Mouse (Mus musculus) megakaryocyte, embryonic 14.5 days (primary cell): Measurements from ENCODE around the gene Rab31.

Source experiments
- FLI1 ChIP-seq: IDR thresholded peaks from 2 replicates; pipeline ENCODE4 v1.6.1; 2012; ENCODE audit warnings: low read length, inconsistent platforms, mixed read lengths
- GATA1 ChIP-seq: IDR thresholded peaks from 3 replicates; pipeline ENCODE4 v1.6.1; 2012; ENCODE audit warnings: mixed read lengths, low read length, inconsistent platforms, borderline replicate concordance

DNA sequence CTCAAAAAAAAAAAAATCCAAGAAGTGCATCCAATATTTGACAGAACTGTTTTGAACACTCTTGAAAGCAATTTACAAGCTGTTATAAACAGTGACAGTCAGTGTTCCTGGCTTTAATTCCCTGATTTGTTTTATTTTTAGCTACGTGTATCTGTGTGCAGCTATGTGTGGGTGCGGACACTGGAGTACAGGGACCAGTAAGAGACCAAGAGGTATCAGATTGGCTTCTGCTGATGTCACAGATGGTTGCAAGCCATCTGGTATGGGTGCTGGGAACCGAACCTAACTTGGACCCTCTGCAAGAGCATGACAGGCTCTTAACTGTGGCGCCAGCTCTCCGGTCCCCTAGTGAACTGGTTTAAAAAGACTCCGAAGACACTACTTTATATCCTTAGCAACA lies 19.4 kb downstream of the Rab31 start:
- TF ChIP-seq GATA1 (no peak), FLI1 (no peak)
